Mouse (Mus musculus) liver, postnatal 0 days (tissue): ENCODE data around the gene Adora1. TPM values are rescaled to one million over a fixed set of nuclear protein-coding genes. Genes with fewer than 3 reads are reported as not detected.

Source experiments
- ATAC-seq: fragments of 200-750 bp; cut with Nextera tagmentation; 2 replicates; pipeline ENCODE4 v1.8.0; 2017; ENCODE audit warnings: mild to moderate bottlenecking, moderate library complexity
- DNase-seq: peaks from one replicate; pipeline ENCODE4 v3.0.0-alpha.2; 2016
- H3K27ac ChIP-seq: fragments of 300-500 bp; sonication (generic); 2 replicates; pipeline ENCODE4 v1.5.1; 2014; ENCODE audit warnings: antibody characterized with exemption, moderate library complexity, mild to moderate bottlenecking, low read depth
- H3K27me3 ChIP-seq: fragments of 300-500 bp; sonication (generic); 2 replicates; pipeline ENCODE4 v1.6.1; 2014; ENCODE audit warnings: low read length, control low read depth, mixed read lengths; ENCODE audit not compliant: insufficient read depth
- H3K36me3 ChIP-seq: fragments of 300-500 bp; sonication (generic); replicated peaks from 2 replicates; pipeline ENCODE4 v1.6.1; 2014; ENCODE audit warnings: mild to moderate bottlenecking, control low read depth, low read length, moderate library complexity, mixed read lengths; ENCODE audit not compliant: insufficient read depth
- H3K4me1 ChIP-seq: fragments of 300-500 bp; sonication (generic); 2 replicates; pipeline ENCODE4 v1.6.1; 2014; ENCODE audit warnings: antibody characterized with exemption, mild to moderate bottlenecking, control low read depth; ENCODE audit not compliant: insufficient read depth
- H3K4me2 ChIP-seq: fragments of 300-500 bp; sonication (generic); 2 replicates; pipeline ENCODE4 v1.6.1; 2014; ENCODE audit warnings: low read depth, mild to moderate bottlenecking, low read length, moderate library complexity, mixed read lengths
- H3K4me3 ChIP-seq: fragments of 300-500 bp; sonication (generic); 2 replicates; pipeline ENCODE4 v1.5.1; 2014; ENCODE audit warnings: low read depth, low read length
- H3K9ac ChIP-seq: fragments of 300-500 bp; sonication (generic); replicated peaks from 2 replicates; pipeline ENCODE4 v1.6.1; 2014; ENCODE audit warnings: mild to moderate bottlenecking, moderate library complexity
- H3K9me3 ChIP-seq: fragments of 300-500 bp; sonication (generic); 2 replicates; pipeline ENCODE4 v1.6.1; 2016; ENCODE audit warnings: mild to moderate bottlenecking, control low read depth, low read length, mixed read lengths
- CTCF ChIP-seq: sonication (generic); IDR thresholded peaks from 2 replicates; pipeline ENCODE4 v1.5.1; 2016; ENCODE audit warnings: antibody characterized with exemption, low read depth
- EP300 ChIP-seq: IDR thresholded peaks from 2 replicates; pipeline ENCODE4 v1.6.1; 2016; ENCODE audit warnings: antibody characterized with exemption, low read depth, mild to moderate bottlenecking
- WGBS: fragments of 180-500 bp; shearing (Covaris S2); extraction: QIAGEN DNeasy Blood & Tissue Kit; methylation state at CpG from one replicate; pipeline ENCODE4 v1.1.7; 2014; ENCODE audit not compliant: insufficient replicate concordance; 5-methylcytosine and 5-hydroxymethylcytosine counted together
- polyA plus RNA-seq: library from polyadenylated mRNA; unstranded; fragments of >200 nt; fragmentation: Nextera tagmentation; extraction: Ambion mirVana; gene quantifications from 2 replicates; pipeline ENCODE4 v1.2.1, GENCODE M21; 2015

The Adora1 gene
- polyA plus RNA-seq, 1 experiment from 2014 or later, result 8.3 TPM

GRCm38 (mm10) chr1:134242286-134242685, 7.1 kb upstream of the Adora1 start:
- 40% methylated on average over 2 of the region's 2 CpGs for WGBS
- peak overlapping the region; percentile 70 for H3K27ac ChIP-seq

GRCm38 (mm10) chr1:134241298-134241697, 6.1 kb upstream of the Adora1 start:
- H3K27me3 ChIP-seq, result 0 out of 2 replicates have a peak, but pooled peaks cover 3% of the 10 kb centered on the region
- no peak overlapping the region for H3K27ac ChIP-seq

More at GRCm38 (mm10) chr1:134242286-134242685, 7.1 kb upstream of the Adora1 start:
- Histone ChIP-seq H3K4me2 (no peak overlapping the region), H3K36me3 (no peaks in the 10 kb centered on the region), H3K9ac (no peak overlapping the region), H3K4me1 (peaks cover 24% of the 10 kb centered on the region), H3K9me3 (no peaks in the 10 kb centered on the region), H3K4me3 (no peak overlapping the region), H3K27me3 (no peaks in the 10 kb centered on the region)
- DNase-seq, result no peak
- TF ChIP-seq CTCF (no peak), EP300 (peak; percentile 55; the same call in 1 of the 2 replicates)
- ATAC-seq, result peak; percentile 30

GRCm38 (mm10) chr1:134240701-134241100, 5.5 kb upstream of the Adora1 start:
- Histone ChIP-seq H3K36me3 (no peaks in the 10 kb centered on the region), H3K27me3 (peaks cover 7% of the 10 kb centered on the region; the same call in 1 of the 2 replicates), H3K4me1 (peaks cover 33% of the 10 kb centered on the region), H3K4me2 (no peak overlapping the region), H3K9me3 (no peaks in the 10 kb centered on the region), H3K9ac (no peak overlapping the region), H3K27ac (no peak overlapping the region), H3K4me3 (no peak overlapping the region)
- ATAC-seq (no peak), DNase-seq (no peak)
- 53% methylated on average over 9 of the region's 9 CpGs for WGBS
- no peak for TF ChIP-seq CTCF
- TF ChIP-seq EP300, result no peak

More at GRCm38 (mm10) chr1:134241298-134241697, 6.1 kb upstream of the Adora1 start:
- Histone ChIP-seq H3K36me3 (no peaks in the 10 kb centered on the region), H3K4me2 (no peak overlapping the region), H3K4me1 (peaks cover 29% of the 10 kb centered on the region), H3K9me3 (no peaks in the 10 kb centered on the region), H3K4me3 (no peak overlapping the region), H3K9ac (no peak overlapping the region)
- DNase-seq (no peak), ATAC-seq (no peak)
- WGBS, result 81% methylated on average over 8 of the region's 8 CpGs
- no peak for TF ChIP-seq CTCF
- no peak for TF ChIP-seq EP300

- TF ChIP-seq EP300 (peak; percentile 81), CTCF (no peak)
- no peaks in the 10 kb centered on the region for H3K9me3 ChIP-seq
- H3K27ac ChIP-seq, result peak overlapping the region; percentile 97
- DNase-seq (peak; percentile 51), ATAC-seq (peak; percentile 80)
- peaks cover 33% of the 10 kb centered on the region for H3K4me1 ChIP-seq
- H3K4me3 ChIP-seq, result no peak overlapping the region
- H3K27me3 ChIP-seq, result peaks cover 26% of the 10 kb centered on the region
- H3K9ac ChIP-seq, result no peak overlapping the region
- WGBS, result 44% methylated on average over 3 of the region's 3 CpGs
- no peak overlapping the region for H3K4me2 ChIP-seq
- H3K36me3 ChIP-seq, result no peaks in the 10 kb centered on the region
Observed at GRCm38 (mm10) chr1:134237438-134237837, 2.2 kb upstream of the Adora1 start.

GRCm38 (mm10) chr1:134236142-134236541, 911 bp upstream of the Adora1 start:
- H3K9ac ChIP-seq, result no peak overlapping the region
- no peak for DNase-seq
- H3K4me2 ChIP-seq, result no peak overlapping the region
- H3K36me3 ChIP-seq, result no peaks in the 10 kb centered on the region
- peaks cover 32% of the 10 kb centered on the region for H3K4me1 ChIP-seq
- ATAC-seq, result no peak
- TF ChIP-seq EP300 (no peak), CTCF (no peak)
- no peaks in the 10 kb centered on the region for H3K9me3 ChIP-seq
- 0 out of 2 replicates have a peak overlapping the region, but pooled peaks have one; percentile 81 for H3K27ac ChIP-seq
- H3K4me3 ChIP-seq, result no peak overlapping the region
- WGBS, result 37% methylated on average over 3 of the region's 3 CpGs
- peaks cover 26% of the 10 kb centered on the region for H3K27me3 ChIP-seq

GRCm38 (mm10) chr1:134234455-134235390, 508 bp downstream of the Adora1 start:
- H3K4me1 ChIP-seq, result peaks cover 38% of the 10 kb centered on the region
- TF ChIP-seq CTCF (no peak), EP300 (no peak)
- no peaks in the 10 kb centered on the region for H3K36me3 ChIP-seq
- peak overlapping the region; percentile 63 for H3K4me2 ChIP-seq
- ATAC-seq (peak; percentile 53), DNase-seq (peak; percentile 56)
- H3K4me3 ChIP-seq, result peak overlapping the region; percentile 45
- peak overlapping the region; percentile 81 for H3K27ac ChIP-seq
- no peaks in the 10 kb centered on the region for H3K9me3 ChIP-seq
- H3K27me3 ChIP-seq, result peaks cover 26% of the 10 kb centered on the region
- H3K9ac ChIP-seq, result peak overlapping the region; percentile 58
- WGBS, result 1% methylated on average over 40 of the region's 41 CpGs
